20 mouse cellular contexts compared by ENCODE assay signal in the genomic region with DNA sequence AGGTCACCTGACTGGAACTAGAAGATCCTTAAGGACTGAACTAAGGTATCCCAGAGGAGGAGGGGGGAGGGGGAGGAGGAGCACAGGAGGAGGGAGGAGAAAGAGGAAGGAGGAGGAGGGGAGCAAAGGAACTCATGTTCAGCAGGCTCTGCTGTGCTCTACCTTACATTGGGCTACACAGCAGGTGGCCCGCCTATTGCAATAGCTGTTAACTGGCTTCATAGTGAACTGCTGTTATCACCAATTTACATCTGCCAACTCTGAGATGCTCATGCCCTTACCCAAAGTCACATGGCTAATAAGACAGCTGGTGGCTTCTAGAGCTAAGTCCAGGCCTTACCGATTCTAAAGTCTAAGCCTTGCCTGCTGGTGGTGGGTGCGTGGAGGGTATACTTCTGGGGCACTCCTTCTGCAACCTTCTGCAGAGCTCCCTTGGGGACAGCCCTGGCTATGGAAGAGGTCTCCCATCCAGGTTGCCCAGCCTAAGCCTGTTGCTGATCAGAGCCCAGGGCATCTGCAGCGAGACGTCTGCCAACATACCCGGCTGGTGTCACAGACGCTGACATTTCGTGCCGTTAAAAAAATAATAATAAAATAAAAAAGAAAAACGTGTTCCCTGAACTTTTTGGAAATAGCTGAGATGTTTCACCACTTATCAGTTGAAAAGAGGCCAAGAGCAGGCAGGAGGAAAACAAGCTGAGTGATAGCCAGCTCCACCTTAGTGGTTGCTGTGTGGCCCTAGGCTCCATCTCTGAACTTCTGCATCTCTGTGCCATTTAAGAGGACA.
A peak's percentile ranks its signal among the peaks of the same experiment; 100 is the strongest.
DNase-seq lines count a peak whose midpoint lies in the region; ATAC-seq and TF ChIP-seq lines count a peak whose summit lies in the region.
"Had no signal": no experiment of that assay in that cellular context is flagged by ENCODE, and none has a peak within 500 bp of the region (broad histone marks: within the 10 kb centered on the region; RNA-seq: fewer than 3 reads in every experiment).

No protein-coding gene starts in this region.

- no peak overlapping the region for H3K4me3 ChIP-seq in hindbrain, embryonic 16.5 days (ENCODE audit: low read length)
- H3K4me3 ChIP-seq in hindbrain, embryonic 11.5 days (ENCODE audit: low read depth, low read length), result no peak overlapping the region
- H3K4me3 ChIP-seq in MEL (ENCODE audit: control insufficient read depth in 1 of 2, insufficient read depth in 1 of 2, low read depth in 2 of 2, low read length in 2 of 2), result no peak overlapping the region
- H3K4me3 ChIP-seq: embryonic facial prominence, embryonic 10.5 days; erythroblast, embryonic 14.5 days; heart, embryonic 15.5 days had no signal

- no peak for TF ChIP-seq CTCF in MEL (IDR thresholded peaks at IDR 0.05 in 2 of 3, conservative IDR thresholded peaks at IDR 0.05 in 1 of 3; ENCODE audit: control insufficient read depth in 1 of 3, insufficient read depth in 1 of 3, low read depth in 2 of 3, low read length in 3 of 3, poor library complexity in 1 of 3, severe bottlenecking in 1 of 3)

- H3K9ac ChIP-seq in hindbrain, embryonic 16.5 days (ENCODE audit: low read depth, low read length), result no peak overlapping the region
- no peak overlapping the region for H3K9ac ChIP-seq in hindbrain, embryonic 11.5 days (ENCODE audit: low read depth, low read length)
- H3K9ac ChIP-seq in MEL (ENCODE audit: control insufficient read depth, low read depth, low read length, poor library complexity, severe bottlenecking), result no peak overlapping the region
- H3K9ac ChIP-seq: heart, embryonic 15.5 days; hindbrain, embryonic 14.5 days had no signal

- H3K79me2 ChIP-seq in MEL (ENCODE audit: control insufficient read depth, insufficient read depth, low read length, poor library complexity), result no peaks in the 10 kb centered on the region

- no peaks in the 10 kb centered on the region; the same call in 1 of the 2 replicates for H3K4me1 ChIP-seq in hindbrain, embryonic 16.5 days (ENCODE audit: control insufficient read depth, insufficient read depth, low read depth, low read length)
- H3K4me1 ChIP-seq in hindbrain, embryonic 11.5 days (replicated peaks; ENCODE audit: control insufficient read depth, insufficient read depth, low read length), result no peaks in the 10 kb centered on the region; the same call in 1 of the 2 replicates
- no peaks in the 10 kb centered on the region; a peak in 2 of 4 replicates for H3K4me1 ChIP-seq in MEL (ENCODE audit: control insufficient read depth in 1 of 2, insufficient read depth in 2 of 2, low read length in 2 of 2)
- H3K4me1 ChIP-seq: heart, embryonic 15.5 days had no signal

- TF ChIP-seq POLR2A in MEL (IDR thresholded peaks at IDR 0.05; ENCODE audit: control insufficient read depth in 1 of 2, insufficient read depth in 1 of 2, low read depth in 1 of 2, low read length in 2 of 2, poor library complexity in 1 of 2), result no peak

- H3K36me3 ChIP-seq in hindbrain, embryonic 16.5 days (ENCODE audit: control insufficient read depth, insufficient read depth, low read length), result no peaks in the 10 kb centered on the region
- H3K36me3 ChIP-seq in hindbrain, embryonic 11.5 days (ENCODE audit: control insufficient read depth, insufficient read depth, low read length), result no peaks in the 10 kb centered on the region
- no peaks in the 10 kb centered on the region; a peak in 1 of 4 replicates for H3K36me3 ChIP-seq in MEL (ENCODE audit: control insufficient read depth in 1 of 2, insufficient read depth in 2 of 2, low read length in 2 of 2)
- H3K36me3 ChIP-seq: embryonic facial prominence, embryonic 10.5 days; heart, embryonic 15.5 days had no signal

- H3K4me2 ChIP-seq in hindbrain, embryonic 16.5 days (ENCODE audit: low read length), result no peak overlapping the region
- H3K4me2 ChIP-seq in hindbrain, embryonic 11.5 days (replicated peaks; ENCODE audit: low read depth, low read length), result no peak overlapping the region
- H3K4me2 ChIP-seq: heart, embryonic 11.5 days; heart, embryonic 15.5 days; hindbrain, embryonic 14.5 days had no signal

- ATAC-seq in hindbrain, embryonic 16.5 days, result peak; percentile 54
- ATAC-seq in hindbrain, embryonic 11.5 days (ENCODE audit: low FRiP score), result no peak
- no peak for ATAC-seq in erythroblast, adult 5-6 weeks (replicated peaks; ENCODE audit: low FRiP score, poor library complexity, severe bottlenecking)
- ATAC-seq: intestine, embryonic 16.5 days had no signal

- DNase-seq in cerebellum, postnatal 10 days, result peak; percentile 49 to 60
- no peak for DNase-seq in cerebellum, adult 11 months
- DNase-seq in hindbrain, embryonic 11.5 days (ENCODE audit: low spot score), result no peak
- DNase-seq in MEL (ENCODE audit: low read depth, low spot score), result peak; percentile 16
- DNase-seq in layer of hippocampus, postnatal 14 days (ENCODE audit: low spot score in 2 of 2), result peak; percentile 77 to 79
- no peak for DNase-seq in frontal cortex, postnatal 36 days (ENCODE audit: low spot score in 2 of 2)
- DNase-seq: adrenal gland, adult 2 months; adrenal gland, postnatal 25 days; cerebellum, adult 8-10 months; gastrocnemius, postnatal 36 days; heart, adult 11 months; heart, postnatal 14 days had no signal

- no peak overlapping the region for H3K27ac ChIP-seq in hindbrain, embryonic 16.5 days (ENCODE audit: low read depth, low read length)
- H3K27ac ChIP-seq in hindbrain, embryonic 11.5 days (ENCODE audit: low read depth, low read length), result no peak overlapping the region
- no peak overlapping the region for H3K27ac ChIP-seq in MEL (ENCODE audit: control insufficient read depth, low read depth, low read length)
- H3K27ac ChIP-seq: embryonic facial prominence, embryonic 10.5 days; heart, embryonic 15.5 days; hindbrain, embryonic 14.5 days had no signal

- no peak for TF ChIP-seq EP300 in MEL (IDR thresholded peaks at IDR 0.05; ENCODE audit: low read depth in 1 of 2, low read length in 2 of 2)

- 0 out of 2 replicates have a peak, but pooled peaks cover under 1% of the 10 kb centered on the region for H3K9me3 ChIP-seq in hindbrain, embryonic 16.5 days (ENCODE audit: control insufficient read depth, low read length)
- no peaks in the 10 kb centered on the region for H3K9me3 ChIP-seq in hindbrain, embryonic 11.5 days (ENCODE audit: control insufficient read depth, low read length)
- no peaks in the 10 kb centered on the region for H3K9me3 ChIP-seq in MEL (replicated peaks; ENCODE audit: insufficient read depth, low read length)
- H3K9me3 ChIP-seq: embryonic facial prominence, embryonic 10.5 days; heart, embryonic 15.5 days had no signal

- H3K27me3 ChIP-seq in hindbrain, embryonic 16.5 days (replicated peaks; ENCODE audit: control insufficient read depth, insufficient read depth, low read length), result no peaks in the 10 kb centered on the region
- H3K27me3 ChIP-seq in hindbrain, embryonic 11.5 days (ENCODE audit: control insufficient read depth, insufficient read depth, low read length), result no peaks in the 10 kb centered on the region
- no peaks in the 10 kb centered on the region for H3K27me3 ChIP-seq in MEL (ENCODE audit: control insufficient read depth in 1 of 2, insufficient read depth in 2 of 2, low read length in 2 of 2)
- H3K27me3 ChIP-seq: heart, embryonic 15.5 days had no signal

- no peak for TF ChIP-seq RAD21 in MEL (IDR thresholded peaks at IDR 0.05; ENCODE audit: low read depth, low read length)

- 83% methylated on average over 10 of the region's 10 CpGs for WGBS in hindbrain, embryonic 16.5 days
- 90% methylated on average over 10 of the region's 10 CpGs for WGBS in hindbrain, embryonic 11.5 days

TF ChIP-seq in MEL, 35 proteins besides CTCF, POLR2A, EP300 and RAD21:
- no peak for TF ChIP-seq RCOR1 (IDR thresholded peaks at IDR 0.05; ENCODE audit: low read depth, low read length)
- no peak for TF ChIP-seq GABPA (IDR thresholded peaks at IDR 0.05; ENCODE audit: low read depth, low read length)
- peak; percentile 30; the same call in 1 of the 2 replicates for TF ChIP-seq USF1 (IDR thresholded peaks at IDR 0.05; ENCODE audit: low read depth, low read length)
- no peak for TF ChIP-seq MYC (IDR thresholded peaks at IDR 0.05; ENCODE audit: low read depth, low read length)
- TF ChIP-seq MAFK (IDR thresholded peaks at IDR 0.05; ENCODE audit: borderline replicate concordance, low read depth, low read length), result no peak

Comparison
In these comparisons a context has a peak if more than half of its experiments do, and no peak if none do; other contexts are left out.
1. DNase-seq: peak in cerebellum, postnatal 10 days (2 of 2), MEL (single experiment) and layer of hippocampus, postnatal 14 days (2 of 2); none in cerebellum, adult 11 months (single experiment), hindbrain, embryonic 11.5 days (single experiment) and frontal cortex, postnatal 36 days (0 of 2).